Mouse (Mus musculus) liver, embryonic 13.5 days (tissue): ENCODE data around the gene Igf2. TPM values are rescaled to one million over a fixed set of nuclear protein-coding genes. Genes with fewer than 3 reads are reported as not detected.

ENCODE experiments used
- ATAC-seq: fragments of 200-750 bp; cut with Nextera tagmentation; 2 replicates; pipeline ENCODE4 v1.8.0; 2017; ENCODE audit warnings: low read depth, mild to moderate bottlenecking, moderate number of reproducible peaks, moderate library complexity
- DNase-seq: peaks from one replicate; pipeline ENCODE4 v3.0.0; 2022
- H3K27ac ChIP-seq: fragments of 300-500 bp; sonication (generic); 2 replicates; pipeline ENCODE4 v1.5.1; 2015; ENCODE audit warnings: moderate library complexity, mild to moderate bottlenecking, inconsistent platforms
- H3K27me3 ChIP-seq: fragments of 300-500 bp; sonication (generic); 2 replicates; pipeline ENCODE4 v1.6.1; 2015; ENCODE audit warnings: mild to moderate bottlenecking, inconsistent platforms
- H3K36me3 ChIP-seq: fragments of 300-500 bp; sonication (generic); 2 replicates; pipeline ENCODE4 v1.6.1; 2015; ENCODE audit warnings: mild to moderate bottlenecking, inconsistent platforms
- H3K4me1 ChIP-seq: fragments of 300-500 bp; sonication (generic); replicated peaks from 2 replicates; pipeline ENCODE4 v1.6.1; 2015; ENCODE audit warnings: inconsistent platforms
- H3K4me2 ChIP-seq: fragments of 300-500 bp; sonication (generic); 2 replicates; pipeline ENCODE4 v1.6.1; 2015; ENCODE audit warnings: inconsistent platforms, mild to moderate bottlenecking, moderate library complexity
- H3K4me3 ChIP-seq: fragments of 300-500 bp; sonication (generic); replicated peaks from 2 replicates; pipeline ENCODE4 v1.5.1; 2015; ENCODE audit warnings: mild to moderate bottlenecking, inconsistent platforms
- H3K9ac ChIP-seq: fragments of 300-500 bp; sonication (generic); 2 replicates; pipeline ENCODE4 v1.6.1; 2015; ENCODE audit warnings: mild to moderate bottlenecking, inconsistent platforms
- H3K9me3 ChIP-seq: fragments of 300-500 bp; sonication (generic); replicated peaks from 2 replicates; pipeline ENCODE4 v1.6.1; 2016; ENCODE audit warnings: inconsistent platforms
- WGBS: fragments of 180-500 bp; shearing (Covaris S2); methylation state at CpG from one replicate; pipeline ENCODE4 v1.1.7; 2015; ENCODE audit not compliant: insufficient replicate concordance; 5-methylcytosine and 5-hydroxymethylcytosine counted together
- microRNA counts: library from miRNA; unstranded; fragments of <30 nt; microRNA quantifications from one replicate; lab custom pipeline; 2016
- microRNA-seq: library from miRNA; unstranded; fragments of <30 nt; microRNA quantifications from one replicate; pipeline ENCODE4, GENCODE M21; 2016
- polyA plus RNA-seq: library from polyadenylated mRNA; unstranded; fragments of >200 nt; fragmentation: Nextera tagmentation; extraction: Ambion mirVana; gene quantifications from 2 replicates; pipeline ENCODE4 v1.2.1, GENCODE M21; 2015

Igf2 gene
- polyA plus RNA-seq, 1 experiment from 2014 or later, result 378 TPM

- no peak overlapping the region for H3K27ac ChIP-seq
- no peak for DNase-seq
- WGBS, result 59% methylated on average over 4 of the region's 4 CpGs
- no peak overlapping the region for H3K4me2 ChIP-seq
- no peaks in the 10 kb centered on the region for H3K36me3 ChIP-seq
- H3K9ac ChIP-seq, result no peak overlapping the region
- no peak overlapping the region for H3K4me3 ChIP-seq
- no peaks in the 10 kb centered on the region for H3K4me1 ChIP-seq
- no peaks in the 10 kb centered on the region for H3K9me3 ChIP-seq
- no peak for ATAC-seq
- H3K27me3 ChIP-seq, result no peaks in the 10 kb centered on the region
These were observed 44.4 kb downstream of the Igf2 start for GRCm38 (mm10) chr7:142622180-142622579.

GRCm38 (mm10) chr7:142613077-142613476 is 53.5 kb downstream of the Igf2 start:
- no peak overlapping the region for H3K4me2 ChIP-seq
- peaks cover 30% of the 10 kb centered on the region for H3K4me1 ChIP-seq
- 47% methylated on average over 2 of the region's 2 CpGs for WGBS
- H3K27me3 ChIP-seq, result peaks cover 4% of the 10 kb centered on the region
- no peaks in the 10 kb centered on the region for H3K36me3 ChIP-seq
- DNase-seq, result no peak
- no peak overlapping the region for H3K4me3 ChIP-seq
- no peak overlapping the region for H3K27ac ChIP-seq
- ATAC-seq, result no peak
- H3K9ac ChIP-seq, result no peak overlapping the region
- no peaks in the 10 kb centered on the region for H3K9me3 ChIP-seq

GRCm38 (mm10) chr7:142610627-142611406 is 55.8 kb downstream of the Igf2 start:
- H3K4me3 ChIP-seq, result peak overlapping the region; percentile 22; the same call in 1 of the 2 replicates
- WGBS, result under 1% methylated on average over 12 of the region's 12 CpGs
- peak overlapping the region; percentile 62 for H3K9ac ChIP-seq
- ATAC-seq (peak; percentile 97), DNase-seq (peak; percentile 82)
- H3K27me3 ChIP-seq, result peaks cover 4% of the 10 kb centered on the region
- H3K36me3 ChIP-seq, result no peaks in the 10 kb centered on the region
- peak overlapping the region; percentile 72 for H3K27ac ChIP-seq
- H3K4me1 ChIP-seq, result peaks cover 30% of the 10 kb centered on the region
- no peaks in the 10 kb centered on the region for H3K9me3 ChIP-seq
- peak overlapping the region; percentile 58 for H3K4me2 ChIP-seq

- Histone ChIP-seq H3K4me2 (no peak overlapping the region), H3K9me3 (no peaks in the 10 kb centered on the region), H3K36me3 (no peaks in the 10 kb centered on the region), H3K27ac (no peak overlapping the region), H3K27me3 (no peaks in the 10 kb centered on the region; the same call in 1 of the 2 replicates), H3K4me3 (no peak overlapping the region), H3K4me1 (no peaks in the 10 kb centered on the region), H3K9ac (no peak overlapping the region)
- 60% methylated on average over 2 of the region's 2 CpGs for WGBS
- ATAC-seq (no peak), DNase-seq (no peak)
These were observed 65.7 kb downstream of the Igf2 start for GRCm38 (mm10) chr7:142600921-142601320.

MicroRNAs encoded within 50 kb of the gene (microRNA counts, 519-probe panel; counts per million panel counts)
- 114 counts per million for microRNA mmu-miR-483 (lab: Ali Mortazavi, UCI)

Small RNAs within 50 kb of the gene (microRNA-seq; reads per million reads assigned to microRNA genes)
- 3,497 reads per million, percentile 86 among the genes with 10 or more reads in this experiment for gene Mir483

Other genes with a start within 250 kb of the Igf2 start
- gene Syt8, start 232.0 kb downstream of the Igf2 start, polyA plus RNA-seq, result not detected in 2 replicates
- gene Tnni2, start 225.0 kb downstream of the Igf2 start, polyA plus RNA-seq, result 3.4 and 4.3 TPM in 2 replicates
- 14.2 and 15.5 TPM in 2 replicates for gene Lsp1, start 206.0 kb downstream of the Igf2 start, polyA plus RNA-seq
- gene Tnnt3, start 168.0 kb downstream of the Igf2 start, polyA plus RNA-seq, result 1.6 and 2.6 TPM in 2 replicates
- gene Mrpl23, start 134.1 kb downstream of the Igf2 start, polyA plus RNA-seq, result 11.3 and 12.2 TPM in 2 replicates
- gene Gm49394, start 3.1 kb upstream of the Igf2 start, polyA plus RNA-seq, result not detected in 2 replicates
- 0.46 TPM in 1 of 2 replicates, not detected in the other for gene Ins2, start 76.6 kb upstream of the Igf2 start, polyA plus RNA-seq